Mouse (Mus musculus) CH12.LX (cell line): ENCODE results near the gene Aldh8a1.

ENCODE experiments used
- CTCF ChIP-seq, 2 experiments: IDR thresholded peaks in 1 of 2; conservative IDR thresholded peaks in 1 of 2; 2 replicates each; pipeline ENCODE4 v1.5.1; 2011 to 2012; ENCODE audit warnings: low read depth in 2 of 2, low read length in 2 of 2, improper control_type of control experiment in 1 of 2, inconsistent platforms in 1 of 2, mild to moderate bottlenecking in 1 of 2, moderate library complexity in 1 of 2
- MEF2A ChIP-seq: IDR thresholded peaks from 2 replicates; pipeline ENCODE4 v1.6.1; 2014; ENCODE audit warnings: low read depth, mild to moderate bottlenecking, inconsistent platforms, low read length, improper control_type of control experiment, borderline replicate concordance
- SIN3A ChIP-seq: IDR thresholded peaks from 2 replicates; pipeline ENCODE4 v1.6.1; 2012; ENCODE audit warnings: low read length, improper control_type of control experiment, inconsistent platforms
- USF1 ChIP-seq: IDR thresholded peaks from 2 replicates; pipeline ENCODE4 v1.6.1; 2014; ENCODE audit warnings: low read depth, mild to moderate bottlenecking, inconsistent platforms, low read length, improper control_type of control experiment
- ZNF384 ChIP-seq: IDR thresholded peaks from 2 replicates; pipeline ENCODE4 v1.6.1; 2012; ENCODE audit warnings: low read depth, low read length, improper control_type of control experiment, inconsistent platforms

- TF ChIP-seq USF1 (no peak), CTCF (conservative IDR thresholded peaks at IDR 0.05 in 1 of 2, IDR thresholded peaks at IDR 0.05 in 1 of 2; ENCODE audit: low read depth in 2 of 2, low read length in 2 of 2) (no peak), SIN3A (no peak), ZNF384 (no peak), MEF2A (no peak)
These were observed 35.4 kb upstream of the Aldh8a1 start for GRCm38 (mm10) chr10:21341706-21342105.
